Mouse (Mus musculus) liver, embryonic 14.5 days (tissue): ENCODE measurements around the gene Ghr.

ENCODE experiments used
- CTCF ChIP-seq: IDR thresholded peaks from 2 replicates; pipeline ENCODE4 v1.5.1; 2016; ENCODE audit warnings: antibody characterized with exemption, low read depth, control low read depth
- EP300 ChIP-seq: IDR thresholded peaks from 2 replicates; pipeline ENCODE4 v1.6.1; 2016; ENCODE audit warnings: antibody characterized with exemption, low read depth

DNA sequence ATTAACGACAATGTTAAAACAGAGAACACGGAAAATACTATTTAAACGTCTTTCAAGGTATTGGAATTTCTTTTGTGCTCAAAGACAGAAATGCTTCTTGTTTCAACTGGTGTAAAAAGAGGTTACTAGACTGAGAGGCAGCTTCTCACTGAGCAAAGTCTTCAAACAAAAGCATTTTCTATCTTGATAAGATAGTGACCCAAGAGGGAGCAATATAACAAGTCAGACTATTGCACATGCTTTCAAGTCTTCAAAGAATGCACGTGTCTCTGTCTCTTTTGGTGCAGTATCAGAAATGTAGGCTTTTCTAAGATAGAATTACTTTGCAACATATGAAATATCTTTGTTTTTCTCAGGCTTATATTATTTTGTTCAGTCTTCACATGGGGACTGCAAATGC, 116.7 kb downstream of the Ghr start:
- TF ChIP-seq CTCF (no peak), EP300 (no peak)
